Mouse (Mus musculus) cerebellum, adult 2 months (tissue): ENCODE data around the gene Pias4. TPM values are rescaled to one million over a fixed set of nuclear protein-coding genes. Genes with fewer than 3 reads are reported as not detected.
"Not testable (repeated sequence)": the region's sequence is repeated elsewhere in the genome, so short reads cannot be mapped to it uniquely, and the experiment has no call there.

Experiments
- DNase-seq, 2 experiments: peaks; one replicate each; pipeline ENCODE4 v3.0.0; 2021
- H3K27ac ChIP-seq: fragments of 200-500 bp; 2 replicates; pipeline ENCODE4 v1.5.1; 2012; ENCODE audit warnings: low read length, control low read depth, inconsistent platforms; ENCODE audit not compliant: insufficient read depth
- H3K27me3 ChIP-seq: fragments of 200-500 bp; 2 replicates; pipeline ENCODE4 v1.6.1; 2012; ENCODE audit warnings: inconsistent platforms, mild to moderate bottlenecking, low read length, moderate library complexity; ENCODE audit not compliant: control insufficient read depth, insufficient read depth
- H3K4me1 ChIP-seq: fragments of 200-500 bp; 2 replicates; pipeline ENCODE4 v1.6.1; 2011; ENCODE audit warnings: low read length; ENCODE audit not compliant: control insufficient read depth, insufficient read depth
- H3K4me3 ChIP-seq: fragments of 200-500 bp; replicated peaks from 2 replicates; pipeline ENCODE3; 2011; ENCODE audit warnings: mild to moderate bottlenecking, low read depth, low read length, control low read depth; ENCODE audit not compliant: insufficient read depth
- CTCF ChIP-seq: fragments of 200-500 bp; IDR thresholded peaks from 2 replicates; pipeline ENCODE4 v1.5.1; 2011; ENCODE audit warnings: low read depth, mild to moderate bottlenecking, control low read depth, low read length, moderate library complexity, borderline replicate concordance; ENCODE audit not compliant: insufficient read depth
- POLR2A ChIP-seq: fragments of 200-500 bp; IDR thresholded peaks from 2 replicates; pipeline ENCODE4 v1.6.1; 2011; ENCODE audit warnings: low read length, control low read depth, borderline replicate concordance; ENCODE audit not compliant: insufficient read depth
- WGBS: fragments of 180-500 bp; shearing (Covaris S2); methylation state at CpG from one replicate; pipeline ENCODE4 v1.1.7; 2018; 5-methylcytosine and 5-hydroxymethylcytosine counted together
- polyA plus RNA-seq: library from polyadenylated mRNA; depleted of rRNA; stranded (reverse); fragments of >200 nt; gene quantifications from 2 replicates; pipeline ENCODE4 v1.2.3, GENCODE M21; 2012

Pias4 gene
- polyA plus RNA-seq, 1 experiment, result 34.8 TPM

DNA sequence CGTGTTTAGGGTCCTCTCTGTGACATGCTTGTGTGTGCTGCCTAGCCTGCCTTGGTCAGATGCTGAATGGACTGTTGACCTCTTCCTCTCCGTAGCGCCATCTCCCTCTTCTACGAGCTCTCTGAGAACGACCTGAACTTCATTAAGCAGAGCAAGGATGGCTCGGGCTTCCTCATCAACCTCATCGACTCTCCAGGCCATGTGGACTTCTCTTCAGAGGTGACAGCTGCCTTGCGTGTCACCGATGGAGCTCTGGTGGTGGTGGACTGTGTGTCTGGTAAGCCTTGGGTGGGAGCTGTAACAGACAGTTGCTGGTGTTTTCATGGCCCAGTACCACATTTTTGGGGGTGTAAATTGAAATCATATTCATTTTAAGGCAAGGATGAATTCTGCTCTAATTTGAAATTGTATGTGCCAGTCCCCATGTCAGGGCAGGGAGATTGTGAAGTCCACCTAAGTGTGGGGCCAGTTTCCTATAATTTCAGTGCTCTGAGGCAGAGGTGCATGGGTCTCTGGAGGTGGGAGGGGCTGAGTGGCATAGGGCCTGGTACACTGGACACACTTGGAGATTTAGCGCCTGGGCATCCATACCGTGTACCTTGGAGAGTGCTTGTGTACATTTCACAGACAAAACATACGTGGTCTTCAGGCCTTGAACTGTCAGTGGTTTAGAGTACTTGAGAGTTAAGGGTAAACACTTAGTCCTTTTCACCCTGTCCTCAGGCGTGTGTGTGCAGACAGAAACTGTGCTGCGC, 10.4 kb upstream of the Pias4 start:
- Histone ChIP-seq H3K27ac (no peak overlapping the region), H3K4me3 (peak overlapping the region; percentile 81), H3K27me3 (no peaks in the 10 kb centered on the region), H3K4me1 (peaks cover 18% of the 10 kb centered on the region)
- 35% methylated on average over 14 of the region's 14 CpGs for WGBS
- DNase-seq, result no peak
- TF ChIP-seq CTCF (no peak), POLR2A (no peak)

DNA sequence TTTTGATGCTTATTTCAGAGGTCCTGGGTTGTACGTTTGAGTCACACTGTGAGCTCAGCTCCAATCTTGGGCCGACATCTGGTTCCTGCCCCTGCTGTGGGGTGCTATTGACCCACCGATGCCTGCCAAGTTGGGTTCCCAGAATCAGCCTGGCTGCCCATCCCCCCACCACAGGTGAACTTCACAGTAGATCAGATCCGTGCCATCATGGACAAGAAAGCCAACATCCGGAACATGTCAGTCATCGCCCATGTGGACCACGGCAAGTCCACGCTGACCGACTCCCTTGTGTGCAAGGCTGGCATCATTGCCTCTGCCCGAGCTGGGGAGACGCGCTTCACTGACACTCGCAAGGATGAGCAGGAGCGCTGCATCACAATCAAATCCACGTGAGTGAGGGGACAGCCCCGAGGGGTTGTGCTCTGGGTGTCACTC, 9.8 kb upstream of the Pias4 start:
- H3K4me3 ChIP-seq, result peak overlapping the region; percentile 81
- under 1% methylated on average over 16 of the region's 16 CpGs for WGBS
- H3K4me1 ChIP-seq, result peaks cover 21% of the 10 kb centered on the region
- peak overlapping the region; percentile 69; the same call in 1 of the 2 replicates for H3K27ac ChIP-seq
- no peaks in the 10 kb centered on the region for H3K27me3 ChIP-seq
- TF ChIP-seq POLR2A (no peak), CTCF (no peak)
- peak; percentile 61 to 65 for DNase-seq

DNA sequence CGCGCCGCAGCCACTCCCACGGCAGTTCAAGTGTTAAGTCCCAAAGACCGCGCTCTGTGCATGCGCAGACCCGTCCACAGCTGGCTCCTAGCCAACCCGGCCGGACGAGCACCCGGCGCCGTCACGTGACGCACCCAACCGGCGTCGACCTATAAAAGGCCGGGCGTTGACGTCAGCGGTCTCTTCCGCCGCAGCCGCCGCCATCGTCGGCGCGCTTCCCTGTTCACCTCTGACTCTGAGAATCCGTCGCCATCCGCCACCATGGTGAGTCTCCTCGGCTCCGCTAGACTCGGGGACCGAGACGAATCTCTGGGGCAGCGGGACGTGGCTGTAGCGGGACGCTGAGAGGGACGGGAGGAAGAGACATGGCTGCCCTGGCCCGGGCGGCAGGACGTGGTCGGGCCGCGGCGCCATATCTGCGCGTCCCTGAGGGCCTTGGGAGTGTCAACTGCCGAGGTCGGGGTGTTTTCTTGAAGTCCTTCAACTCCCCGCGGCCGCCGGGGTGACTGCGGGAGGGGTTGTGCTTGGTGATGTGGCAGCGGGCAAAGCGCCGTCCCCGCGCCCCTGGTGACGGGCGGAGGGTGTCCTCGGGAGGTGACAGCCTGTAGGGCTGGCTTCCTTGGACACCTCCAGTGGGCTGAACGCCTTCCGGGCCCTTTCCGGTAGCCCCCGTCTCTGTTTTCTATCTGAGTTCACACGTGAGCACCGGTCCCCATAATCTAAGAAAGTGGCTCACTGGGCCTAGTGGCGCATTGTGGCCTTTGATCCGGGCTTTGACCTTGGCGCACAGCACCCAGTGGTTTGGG, 8.9 kb upstream of the Pias4 start, which contains the start of gene Eef2:
Eef2 (plus strand) TSS at position 166 of the 806 bp plus-strand sequence.
- peak within 1 kb of the TSS; percentile 69 for H3K27ac ChIP-seq
- peak within 1 kb of the TSS; percentile 81 for H3K4me3 ChIP-seq
- TF ChIP-seq POLR2A, result peak; percentile 100
- TF ChIP-seq CTCF, result no peak
- peak; percentile 99 to 100 for DNase-seq
- no peaks in the 10 kb centered on the region for H3K27me3 ChIP-seq
- under 1% methylated on average over 77 of the region's 77 CpGs for WGBS
- peaks cover 21% of the 10 kb centered on the region for H3K4me1 ChIP-seq

DNA sequence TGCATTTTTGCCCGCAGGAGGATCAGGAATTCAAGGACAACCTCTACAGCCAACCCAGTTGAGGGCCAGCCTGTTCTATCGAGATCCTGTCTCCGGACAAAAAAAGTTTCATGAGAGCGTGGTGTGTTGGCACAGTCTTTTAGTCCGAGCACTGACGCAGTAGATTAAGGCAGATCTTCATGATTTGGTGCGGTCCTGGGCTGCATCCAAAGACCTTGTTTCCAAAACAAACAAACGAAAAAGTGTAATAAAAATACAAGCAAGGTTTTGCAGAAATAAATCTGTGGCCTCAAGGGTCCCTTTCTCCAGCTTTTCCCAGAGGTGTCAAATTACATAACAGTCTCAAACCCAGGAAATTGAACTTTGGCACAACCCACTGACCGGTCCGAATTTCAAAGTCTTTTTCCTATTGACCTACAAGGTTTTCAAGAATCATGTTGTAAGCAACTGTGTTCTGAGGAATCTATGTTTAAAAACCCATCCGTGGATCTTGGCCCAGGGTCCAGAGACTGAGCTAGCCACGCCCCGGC, 8.3 kb upstream of the Pias4 start:
- Histone ChIP-seq H3K4me3 (peak overlapping the region; percentile 45), H3K4me1 (peaks cover 21% of the 10 kb centered on the region), H3K27ac (peak overlapping the region; percentile 65; the same call in 1 of the 2 replicates), H3K27me3 (no peaks in the 10 kb centered on the region)
- DNase-seq, result no peak
- WGBS, result under 1% methylated on average over 13 of the region's 13 CpGs
- no peak for TF ChIP-seq CTCF
- TF ChIP-seq POLR2A, result no peak

DNA sequence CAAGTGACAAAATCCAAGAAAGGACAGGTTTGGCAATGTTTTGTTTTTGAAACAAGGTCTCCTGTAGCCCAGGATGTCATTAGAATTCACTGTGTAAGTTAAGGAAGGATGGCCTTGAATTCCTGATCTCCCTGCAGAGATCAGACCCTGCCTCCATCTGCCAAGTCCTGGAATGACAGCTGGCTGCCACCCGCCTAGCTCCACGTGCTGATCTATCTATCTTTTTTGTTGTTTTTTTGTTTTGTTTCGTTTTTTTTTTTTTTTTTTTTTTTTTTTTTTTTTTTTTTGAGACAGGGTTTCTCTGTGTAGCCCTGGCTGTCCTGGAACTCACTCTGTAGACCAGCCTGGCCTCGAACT, 7.6 kb upstream of the Pias4 start:
- not testable (repeated sequence) for H3K4me3 ChIP-seq, H3K27me3 ChIP-seq, DNase-seq, H3K27ac ChIP-seq
- WGBS, result 0% methylated on average over 4 of the region's 4 CpGs
- peaks cover 21% of the 10 kb centered on the region for H3K4me1 ChIP-seq

DNA sequence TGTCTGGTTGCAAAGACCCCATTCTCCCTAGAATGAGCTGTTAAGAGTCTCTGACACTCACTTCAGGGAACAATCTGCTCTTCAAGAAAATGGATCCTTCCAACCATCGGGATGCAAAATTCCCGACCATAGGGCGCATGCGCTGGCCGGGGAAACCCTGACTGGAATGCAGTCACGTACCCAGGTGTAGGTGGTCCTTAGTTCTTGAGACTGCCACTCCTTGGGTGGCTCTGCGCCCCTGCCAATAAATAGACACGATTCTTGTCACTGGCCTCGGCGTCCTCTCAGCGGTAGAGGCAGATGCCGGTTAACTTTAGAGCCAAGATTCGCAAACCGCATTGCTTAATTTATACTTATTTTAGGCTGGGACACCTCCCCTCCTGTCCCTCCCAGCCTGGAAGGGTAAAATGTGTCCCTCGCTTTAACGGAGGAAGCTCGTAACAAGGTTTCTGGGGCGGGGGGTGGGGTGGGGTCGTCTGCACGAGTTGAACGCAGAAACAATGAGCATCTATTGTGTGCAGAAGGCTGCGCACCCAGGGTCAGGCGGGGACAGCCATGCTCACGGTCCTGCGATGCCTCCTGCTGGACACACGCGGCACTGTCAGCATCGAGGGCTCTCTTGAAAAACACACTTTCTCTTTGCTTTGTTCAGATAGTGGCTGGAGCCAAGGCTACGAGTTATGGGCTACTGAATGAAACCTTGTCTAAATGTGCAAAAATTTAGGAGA, 7.1 kb upstream of the Pias4 start:
- Histone ChIP-seq H3K27ac (peak overlapping the region; percentile 88), H3K4me3 (peak overlapping the region; percentile 65), H3K4me1 (peaks cover 21% of the 10 kb centered on the region), H3K27me3 (no peaks in the 10 kb centered on the region)
- WGBS, result under 1% methylated on average over 29 of the region's 29 CpGs
- TF ChIP-seq CTCF (peak; percentile 99), POLR2A (0 out of 2 replicates have a peak, but pooled peaks have one; percentile 15)
- peak; percentile 91 to 95 for DNase-seq

DNA sequence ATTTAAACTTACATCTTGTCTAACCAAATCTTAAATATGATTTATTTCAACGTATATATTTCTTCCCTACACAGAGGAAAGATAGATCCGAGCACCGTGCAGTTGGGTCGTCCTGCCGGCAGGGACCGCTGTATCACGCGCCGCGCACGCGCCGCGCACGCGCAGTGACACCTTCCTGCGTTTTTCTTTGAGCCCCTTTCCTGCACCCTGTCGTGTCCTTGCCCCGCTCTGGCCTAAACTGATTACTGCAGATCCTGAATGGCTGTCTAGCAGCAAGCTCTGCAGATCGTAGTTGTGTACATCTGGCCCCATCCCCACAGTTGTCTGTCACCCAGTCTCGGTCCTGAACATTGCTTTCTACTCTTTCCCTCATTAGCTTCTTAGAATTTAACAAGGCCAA, 5.4 kb upstream of the Pias4 start:
- WGBS, result 2% methylated on average over 21 of the region's 21 CpGs

DNA sequence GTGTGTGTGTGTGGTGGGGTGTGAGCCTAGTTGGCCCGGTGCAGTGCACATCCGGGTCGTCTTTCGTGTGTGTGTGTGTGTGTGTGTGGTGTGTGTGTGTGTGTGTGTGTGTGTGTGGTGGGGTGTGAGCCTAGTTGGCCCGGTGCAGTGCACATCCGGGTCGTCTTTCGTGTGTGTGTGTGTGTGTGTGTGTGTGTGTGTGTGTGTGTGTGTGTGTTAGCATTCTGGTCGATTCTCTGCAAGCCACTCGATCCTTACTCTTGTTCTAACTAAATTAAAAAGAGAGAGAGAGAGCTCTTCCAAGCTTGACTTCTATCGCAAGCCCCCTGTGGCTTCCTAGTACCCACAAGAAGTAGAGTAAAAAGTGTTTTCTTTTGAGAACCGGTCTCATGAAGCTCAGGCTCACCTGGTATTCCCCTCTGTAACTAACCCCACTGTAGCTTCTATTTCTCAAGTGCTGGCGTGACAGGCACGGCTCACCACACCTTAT, 1.7 kb upstream of the Pias4 start:
- not testable (repeated sequence) for H3K27ac ChIP-seq
- H3K4me1 ChIP-seq, result peaks cover 20% of the 10 kb centered on the region; the same call in 1 of the 2 replicates

More for the DNA sequence above, 5.4 kb upstream of the Pias4 start:
- peak; percentile 83 to 87 for DNase-seq
- TF ChIP-seq CTCF, result peak; percentile 87
- TF ChIP-seq POLR2A, result peak; percentile 83; the same call in 1 of the 2 replicates
- H3K27me3 ChIP-seq, result no peaks in the 10 kb centered on the region
- peak overlapping the region; percentile 55 for H3K4me3 ChIP-seq
- H3K27ac ChIP-seq, result peak overlapping the region; percentile 88
- H3K4me1 ChIP-seq, result peaks cover 14% of the 10 kb centered on the region

More for the DNA sequence above, 1.7 kb upstream of the Pias4 start:
- not testable (repeated sequence) for DNase-seq, H3K4me3 ChIP-seq, H3K27me3 ChIP-seq
- WGBS, result 23% methylated on average over 6 of the region's 14 CpGs
